ENCODE assay signal across 20 mouse cellular contexts in genomic region chr7:69142351-69142750, GRCm38 (mm10).
DNase-seq lines count a peak whose midpoint lies in the region; ATAC-seq and TF ChIP-seq lines count a peak whose summit lies in the region.
"Had no signal": no experiment of that assay in that cellular context is flagged by ENCODE, and none has a peak within 500 bp of the region (broad histone marks: within the 10 kb centered on the region; RNA-seq: fewer than 3 reads in every experiment).

No protein-coding gene starts in this region.

- ATAC-seq in limb, embryonic 14.5 days (ENCODE audit: low FRiP score, low read depth), result no peak
- ATAC-seq: activated CD4-positive, CD25-positive, alpha-beta regulatory T cell, adult 4 months; CD4-positive, CD25-positive, alpha-beta regulatory T cell, adult 4 months; forebrain, embryonic 15.5 days; Patski had no signal

- DNase-seq in embryo, embryonic 10 days (ENCODE audit: low spot score), result peak; percentile 35
- no peak for DNase-seq in embryo, embryonic 9.5 days (ENCODE audit: extremely low spot score)
- peak; percentile 51 for DNase-seq in limb, embryonic 14.5 days (ENCODE audit: low spot score)
- DNase-seq in limb, embryonic 10.5 days (ENCODE audit: low spot score), result no peak
- DNase-seq in embryo, embryonic 10.5 days (ENCODE audit: low spot score), result peak; percentile 36
- DNase-seq in mesoderm, embryonic 11.5 days (ENCODE audit: low read depth, low spot score), result peak; percentile 6
- no peak for DNase-seq in cerebellum, adult 11 months
- DNase-seq: adrenal gland, postnatal 14 days; B cell, adult 2 months; cerebellum, adult 18-20 months; cerebellum, adult 9-11 months; cerebellum, postnatal 36 days; gastrocnemius, postnatal 14 days; heart, postnatal 36 days had no signal

- no peak overlapping the region for H3K27ac ChIP-seq in limb, embryonic 14.5 days (replicated peaks; ENCODE audit: low read depth, low read length)
- H3K27ac ChIP-seq in limb, embryonic 10.5 days, result no peak overlapping the region
- H3K27ac ChIP-seq: forebrain, embryonic 15.5 days; hindbrain, embryonic 15.5 days had no signal

- no peak overlapping the region for H3K4me3 ChIP-seq in limb, embryonic 14.5 days (replicated peaks; ENCODE audit: low read length)
- no peak overlapping the region for H3K4me3 ChIP-seq in limb, embryonic 10.5 days
- H3K4me3 ChIP-seq: forebrain, embryonic 15.5 days; heart, embryonic 12.5 days; hindbrain, embryonic 15.5 days had no signal

- H3K4me2 ChIP-seq in limb, embryonic 14.5 days (replicated peaks; ENCODE audit: low read depth, low read length, severe bottlenecking), result no peak overlapping the region
- H3K4me2 ChIP-seq: forebrain, embryonic 15.5 days; heart, embryonic 12.5 days; hindbrain, embryonic 15.5 days had no signal

- no peaks in the 10 kb centered on the region for H3K9me3 ChIP-seq in limb, embryonic 14.5 days (ENCODE audit: control insufficient read depth, low read length)
- H3K9me3 ChIP-seq in limb, embryonic 10.5 days (replicated peaks), result no peaks in the 10 kb centered on the region
- H3K9me3 ChIP-seq: forebrain, embryonic 15.5 days; heart, embryonic 12.5 days; hindbrain, embryonic 15.5 days had no signal

- no peak overlapping the region for H3K9ac ChIP-seq in limb, embryonic 14.5 days (ENCODE audit: low read depth, low read length, severe bottlenecking)
- H3K9ac ChIP-seq: forebrain, embryonic 15.5 days; heart, embryonic 12.5 days; hindbrain, embryonic 15.5 days had no signal

- no peaks in the 10 kb centered on the region for H3K36me3 ChIP-seq in limb, embryonic 14.5 days (ENCODE audit: control insufficient read depth, insufficient read depth, low read length)
- H3K36me3 ChIP-seq in limb, embryonic 10.5 days, result no peaks in the 10 kb centered on the region
- H3K36me3 ChIP-seq: forebrain, embryonic 15.5 days; heart, embryonic 12.5 days; hindbrain, embryonic 15.5 days had no signal

- no peaks in the 10 kb centered on the region for H3K27me3 ChIP-seq in limb, embryonic 14.5 days (ENCODE audit: control insufficient read depth, insufficient read depth, low read length)
- H3K27me3 ChIP-seq in limb, embryonic 10.5 days (ENCODE audit: low read depth, poor library complexity, severe bottlenecking), result no peaks in the 10 kb centered on the region
- H3K27me3 ChIP-seq: forebrain, embryonic 15.5 days; heart, embryonic 12.5 days; hindbrain, embryonic 15.5 days; Patski had no signal

- no peak for TF ChIP-seq POLR2A in limb, embryonic 14.5 days (IDR thresholded peaks at IDR 0.05; ENCODE audit: borderline replicate concordance, extremely low read depth, insufficient read depth, insufficient read length)

- WGBS in limb, embryonic 14.5 days, result 69% methylated on average over 3 of the region's 3 CpGs
- WGBS in limb, embryonic 10.5 days, result 83% methylated on average over 3 of the region's 3 CpGs

- no peaks in the 10 kb centered on the region for H3K4me1 ChIP-seq in limb, embryonic 14.5 days (ENCODE audit: control insufficient read depth, insufficient read depth, low read length)
- H3K4me1 ChIP-seq in limb, embryonic 10.5 days, result no peaks in the 10 kb centered on the region
- H3K4me1 ChIP-seq: forebrain, embryonic 15.5 days; heart, embryonic 12.5 days; hindbrain, embryonic 15.5 days had no signal

Comparison
In these comparisons a context has a peak if more than half of its experiments do, and no peak if none do; other contexts are left out.
1. DNase-seq: peak in embryo, embryonic 10 days (single experiment), limb, embryonic 14.5 days (single experiment), embryo, embryonic 10.5 days (single experiment) and mesoderm, embryonic 11.5 days (single experiment); none in embryo, embryonic 9.5 days (single experiment), limb, embryonic 10.5 days (single experiment) and cerebellum, adult 11 months (single experiment).